Mouse (Mus musculus) central nervous system, embryonic 18 days (tissue): ENCODE measurements around the gene Slc30a5. TPM values are rescaled to one million over a fixed set of nuclear protein-coding genes. Genes with fewer than 3 reads are reported as not detected.

Source experiments
- polyA plus RNA-seq: library from polyadenylated mRNA; depleted of rRNA; stranded (reverse); fragments of >200 nt; gene quantifications from 2 replicates; pipeline ENCODE4 v1.2.3, GENCODE M21; 2012; rRNA removed

Slc30a5 gene
- polyA plus RNA-seq, result 38.6 and 40.0 TPM in 2 replicates

DNA sequence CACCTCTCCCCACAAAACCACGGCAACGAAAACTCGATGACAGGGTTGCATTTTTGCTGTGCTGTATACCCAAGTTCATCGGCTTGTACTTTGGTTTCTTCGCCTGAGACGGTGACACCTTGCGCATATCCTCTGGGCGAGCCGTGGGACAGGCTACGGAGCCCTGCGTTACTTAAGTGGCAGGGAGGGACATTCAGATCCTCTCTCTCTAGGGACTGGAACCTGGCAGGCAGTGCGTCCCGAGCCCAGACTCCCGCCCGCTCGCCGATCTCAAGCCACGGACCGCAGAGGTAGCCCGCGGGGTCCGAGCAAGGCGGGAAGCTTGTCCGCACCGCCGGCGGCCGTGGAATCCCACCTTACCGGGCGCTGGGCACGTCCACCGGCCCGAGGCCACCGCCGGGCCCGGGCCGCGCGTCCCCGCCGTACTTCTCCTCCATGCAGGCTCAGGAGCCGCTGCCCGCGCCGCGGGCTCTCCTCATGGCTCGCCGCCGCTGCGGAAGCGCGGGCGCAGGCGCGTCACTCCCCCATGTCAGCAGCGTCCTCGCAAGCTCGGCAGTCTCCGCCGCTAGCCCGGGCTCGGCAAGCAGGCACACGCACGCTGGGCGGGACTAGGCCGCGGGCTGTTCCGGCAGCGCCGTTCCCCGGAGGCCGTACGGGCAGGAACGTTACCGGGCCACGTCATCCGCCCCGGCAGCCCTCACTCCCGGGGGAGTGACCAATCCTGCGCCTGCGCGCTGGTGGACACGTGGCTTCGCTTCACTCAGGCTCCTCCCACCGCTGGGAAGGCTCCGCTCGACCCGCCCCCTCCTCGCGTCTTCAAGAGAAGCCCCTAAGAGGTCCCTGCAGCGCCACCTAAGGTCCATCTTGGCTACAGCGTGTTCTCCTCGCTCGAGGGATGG is at the start of gene Slc30a5:
Slc30a5 (minus strand) TSS at position 687 of the 899 bp plus-strand sequence.

DNA sequence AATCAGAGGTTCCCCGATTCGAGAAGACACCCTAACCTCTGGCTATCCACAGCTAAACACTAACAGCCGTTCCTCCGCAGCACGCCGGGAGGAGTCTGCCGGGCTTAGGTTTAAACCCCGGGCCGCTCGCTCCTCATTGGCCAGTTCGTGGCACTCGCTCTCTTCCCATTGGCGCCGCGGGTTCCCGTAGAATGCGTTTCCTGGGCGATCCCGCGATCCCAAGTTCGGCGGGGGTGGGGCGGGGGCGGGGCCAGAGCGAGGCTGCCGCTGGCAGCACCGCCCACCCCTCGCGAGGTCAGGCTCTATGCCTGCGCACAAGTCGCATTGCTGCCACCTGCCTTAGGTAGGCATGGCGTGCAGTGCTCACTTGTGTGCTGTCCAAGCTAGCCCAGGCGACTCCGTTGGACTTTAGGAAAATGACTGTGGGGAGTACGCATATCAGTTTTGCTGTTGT is 46.8 kb downstream of the Slc30a5 start, which contains the start of gene Ccnb1:
Ccnb1 (minus strand) TSS at position 157 of the 454 bp plus-strand sequence.

DNA sequence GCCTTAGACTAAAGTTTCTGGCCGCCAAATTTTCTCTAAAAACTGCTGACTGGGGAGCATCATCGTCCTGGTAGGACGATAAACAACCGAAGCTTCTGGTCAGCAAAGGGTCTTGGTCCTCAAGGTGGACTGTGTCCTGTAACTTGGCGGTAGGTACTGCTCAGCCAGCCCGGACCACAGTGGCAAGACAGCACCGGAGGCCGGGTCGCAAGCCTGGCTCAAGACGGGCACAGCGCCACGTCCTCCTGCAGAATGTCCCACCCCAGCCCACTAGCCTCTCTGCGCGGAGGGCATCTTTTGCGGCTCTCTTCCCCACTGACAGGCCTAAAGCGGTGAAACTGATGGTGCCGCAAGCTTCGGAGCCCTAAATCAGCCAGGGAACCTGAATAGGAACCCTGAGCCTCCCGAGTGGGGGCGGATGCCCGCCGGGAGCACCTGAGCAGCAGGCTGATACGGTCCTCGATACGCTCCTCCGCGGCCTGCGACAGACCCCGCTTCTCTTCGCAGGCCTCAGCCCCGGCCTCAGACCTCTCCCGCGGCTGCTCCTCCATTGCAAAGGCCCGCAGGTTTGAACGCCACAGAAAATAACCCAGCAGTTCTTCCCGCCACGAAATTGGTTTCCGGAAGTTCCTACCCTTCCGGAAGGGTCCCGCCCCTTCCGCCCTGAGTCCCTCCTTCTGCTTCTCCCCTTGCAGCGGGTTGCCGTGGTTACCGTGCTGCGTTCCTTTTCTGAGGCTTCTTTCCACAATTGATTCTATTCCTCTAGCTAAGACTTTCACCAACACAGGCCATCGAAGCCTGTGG is 57.8 kb downstream of the Slc30a5 start, which contains the start of gene Cenph:
Cenph (minus strand) TSS at position 648 of the 804 bp plus-strand sequence.

Other genes with a start within 250 kb of the Slc30a5 start
- gene Marveld2, start 216.5 kb downstream of the Slc30a5 start, polyA plus RNA-seq, result 1.7 and 2.6 TPM in 2 replicates
- 260 and 268 TPM in 2 replicates for gene Ak6, start 182.4 kb downstream of the Slc30a5 start, polyA plus RNA-seq
- gene Rad17, start 182.4 kb downstream of the Slc30a5 start, polyA plus RNA-seq, result 15.1 and 15.9 TPM in 2 replicates
- gene Taf9, start 181.8 kb downstream of the Slc30a5 start, polyA plus RNA-seq, result 26.5 and 27.3 TPM in 2 replicates
- gene Ccdc125, start 163.7 kb downstream of the Slc30a5 start, polyA plus RNA-seq, result 0.75 and 0.84 TPM in 2 replicates
- gene Cdk7, start 102.5 kb downstream of the Slc30a5 start, polyA plus RNA-seq, result 24.3 and 27.6 TPM in 2 replicates
- 77.6 and 80.6 TPM in 2 replicates for gene Mrps36, start 88.8 kb downstream of the Slc30a5 start, polyA plus RNA-seq
- 5.6 and 6.2 TPM in 2 replicates for gene Cenph, start 57.5 kb downstream of the Slc30a5 start, polyA plus RNA-seq
- 25.8 and 28.5 TPM in 2 replicates for gene Ccnb1, start 46.9 kb downstream of the Slc30a5 start, polyA plus RNA-seq